ENCODE assay signal across 8 mouse cellular contexts in the genomic region with DNA sequence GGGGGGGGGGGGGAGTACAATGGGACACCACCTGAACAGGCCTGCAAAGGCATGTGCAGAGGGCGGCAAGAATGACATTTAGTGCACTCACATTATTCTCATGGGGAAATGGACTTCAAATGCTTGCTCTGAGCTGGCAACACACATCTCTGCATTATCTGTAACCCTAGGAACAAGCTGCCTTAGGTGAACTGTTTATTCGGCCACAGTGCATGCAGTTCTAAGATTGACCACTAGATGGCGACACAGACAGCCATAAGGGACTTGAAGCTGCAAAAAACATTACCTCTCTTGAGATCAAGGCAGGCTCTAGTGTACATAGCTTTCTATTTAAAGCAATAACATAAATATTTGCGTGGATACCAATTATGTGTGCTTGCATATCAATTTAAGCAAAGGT. TPM values are rescaled to one million over a fixed set of nuclear protein-coding genes. Genes with fewer than 3 reads are reported as not detected.
DNase-seq lines count a peak whose midpoint lies in the region; ATAC-seq lines count a peak whose summit lies in the region.

No protein-coding gene starts in this region.

- H3K27me3 ChIP-seq in hindbrain, embryonic 16.5 days (replicated peaks; ENCODE audit: control insufficient read depth, insufficient read depth, low read length), result no peaks in the 10 kb centered on the region

- H3K4me1 ChIP-seq in hindbrain, embryonic 16.5 days (ENCODE audit: control insufficient read depth, insufficient read depth, low read depth, low read length), result peaks cover 3% of the 10 kb centered on the region; the same call in 1 of the 2 replicates

- ATAC-seq in hindbrain, embryonic 16.5 days, result peak; percentile 75

- H3K36me3 ChIP-seq in hindbrain, embryonic 16.5 days (ENCODE audit: control insufficient read depth, insufficient read depth, low read length), result no peaks in the 10 kb centered on the region

- H3K4me2 ChIP-seq in hindbrain, embryonic 16.5 days (ENCODE audit: low read length), result no peak overlapping the region

- no peak overlapping the region for H3K4me3 ChIP-seq in hindbrain, embryonic 16.5 days (ENCODE audit: low read length)

- 1% methylated on average over 4 of the region's 4 CpGs for WGBS in hindbrain, embryonic 16.5 days

- no peak overlapping the region for H3K9ac ChIP-seq in hindbrain, embryonic 16.5 days (ENCODE audit: low read depth, low read length)

- H3K27ac ChIP-seq in hindbrain, embryonic 16.5 days (ENCODE audit: low read depth, low read length), result no peak overlapping the region

- no peaks in the 10 kb centered on the region for H3K9me3 ChIP-seq in hindbrain, embryonic 16.5 days (ENCODE audit: control insufficient read depth, low read length)

- peak; percentile 89 for DNase-seq in ZHBTc4 (ENCODE audit: low read depth, low spot score)
- DNase-seq in cerebellum, adult 9-10 months, result peak; percentile 94
- peak; percentile 80 to 96 for DNase-seq in frontal cortex, adult 2 months (ENCODE audit: extremely low spot score in 1 of 2, low spot score in 1 of 2)
- peak; percentile 82 for DNase-seq in left cerebral cortex, adult 11 months (ENCODE audit: low spot score)
- peak; percentile 87 for DNase-seq in mesoderm, embryonic 11.5 days (ENCODE audit: low read depth, low spot score)
- DNase-seq in right cerebral cortex, postnatal 4 days, result peak; percentile 91
- DNase-seq in yolk sac, embryonic 10.5 days (ENCODE audit: low spot score), result peak; percentile 73

RNA-seq across cellular contexts. Expression of gene Coro2a, which starts 9.2 kb away (rescaled TPM):
- polyA plus RNA-seq in frontal cortex, adult 2 months (2012; rRNA removed), result 13.3 and 15.2 TPM in 2 replicates
- 7.9 and 10.2 TPM in 2 replicates for polyA plus RNA-seq in hindbrain, embryonic 16.5 days (2015; fragmentation: Nextera tagmentation; extraction: Ambion mirVana)

RNA-seq across cellular contexts. Expression of gene Tbc1d2, which starts 38.8 kb away (rescaled TPM):
- 3.0 and 4.2 TPM in 2 replicates for polyA plus RNA-seq in frontal cortex, adult 2 months (2012; rRNA removed)
- 1.1 and 1.3 TPM in 2 replicates for polyA plus RNA-seq in hindbrain, embryonic 16.5 days (2015; fragmentation: Nextera tagmentation; extraction: Ambion mirVana)
